Comparison of ENCODE assay signal across 1 mouse cellular context in genomic region chr9:77494307-77494706, GRCm38 (mm10).
TF ChIP-seq lines count a peak whose summit lies in the region.

No protein-coding gene starts in this region.

TF ChIP-seq in MEL, 35 proteins besides CTCF, POLR2A, EP300 and RAD21 (continued from another document):
- no peak for TF ChIP-seq MAFK (IDR thresholded peaks at IDR 0.05; ENCODE audit: borderline replicate concordance, low read depth, low read length)
- no peak; the same call in 1 of the 2 replicates for TF ChIP-seq NELFE (IDR thresholded peaks at IDR 0.05; ENCODE audit: low read depth, low read length)
- TF ChIP-seq MXI1 (IDR thresholded peaks at IDR 0.05; ENCODE audit: low read depth, low read length), result peak; percentile 71
- TF ChIP-seq ZNF384 (IDR thresholded peaks at IDR 0.05; ENCODE audit: low read depth, low read length), result 0 out of 2 replicates have a peak, but pooled peaks have one; percentile 25
- no peak for TF ChIP-seq JUND (IDR thresholded peaks at IDR 0.05; ENCODE audit: low read depth, low read length)
- no peak for TF ChIP-seq TBP (IDR thresholded peaks at IDR 0.05; ENCODE audit: low read depth, low read length)
- no peak for TF ChIP-seq CHD2 (IDR thresholded peaks at IDR 0.05; ENCODE audit: low read length)
- no peak for TF ChIP-seq POLR2AphosphoS2 (IDR thresholded peaks at IDR 0.05; ENCODE audit: low read length)
- no peak for TF ChIP-seq ZC3H11A (IDR thresholded peaks at IDR 0.05; ENCODE audit: low read depth, low read length)
- peak; percentile 38; the same call in 1 of the 2 replicates for TF ChIP-seq RCOR1 (IDR thresholded peaks at IDR 0.05; ENCODE audit: low read depth, low read length)
- TF ChIP-seq UBTF (IDR thresholded peaks at IDR 0.05; ENCODE audit: borderline replicate concordance, insufficient read depth, low read depth, low read length), result no peak
- TF ChIP-seq GATA1 (IDR thresholded peaks at IDR 0.05; ENCODE audit: low read depth, low read length), result peak; percentile 71
- no peak for TF ChIP-seq KAT2A (conservative IDR thresholded peaks at IDR 0.05; ENCODE audit: low read depth, low read length)
- peak; percentile 60; the same call in 1 of the 2 replicates for TF ChIP-seq SIN3A (IDR thresholded peaks at IDR 0.05; ENCODE audit: low read length)
- TF ChIP-seq POLR2AphosphoS5 (IDR thresholded peaks at IDR 0.05; ENCODE audit: borderline replicate concordance, low read depth, low read length), result no peak
